Mouse (Mus musculus) heart, postnatal 0 days (tissue): Measurements from ENCODE around the gene Gm10283. TPM values are rescaled to one million over a fixed set of nuclear protein-coding genes. Genes with fewer than 3 reads are reported as not detected.

Source experiments
- ATAC-seq: fragments of 200-750 bp; cut with Nextera tagmentation; 2 replicates; pipeline ENCODE4 v1.8.0; 2017; ENCODE audit warnings: low read depth, moderate number of reproducible peaks, moderate library complexity; ENCODE audit not compliant: insufficient read depth
- DNase-seq: peaks from one replicate; pipeline ENCODE4 v3.0.0-alpha.2; 2016; ENCODE audit warnings: low spot score
- H3K27ac ChIP-seq: fragments of 300-500 bp; sonication (generic); 2 replicates; pipeline ENCODE4 v1.5.1; 2014; ENCODE audit warnings: low read depth, mild to moderate bottlenecking
- H3K27me3 ChIP-seq: fragments of 300-500 bp; sonication (generic); 2 replicates; pipeline ENCODE4 v1.6.1; 2014; ENCODE audit warnings: low read length, mixed read lengths; ENCODE audit not compliant: control insufficient read depth, insufficient read depth
- H3K36me3 ChIP-seq: fragments of 300-500 bp; sonication (generic); replicated peaks from 2 replicates; pipeline ENCODE4 v1.6.1; 2014; ENCODE audit warnings: low read length, mixed read lengths; ENCODE audit not compliant: control insufficient read depth, insufficient read depth
- H3K4me1 ChIP-seq: fragments of 300-500 bp; sonication (generic); 2 replicates; pipeline ENCODE4 v1.6.1; 2014; ENCODE audit warnings: antibody characterized with exemption; ENCODE audit not compliant: control insufficient read depth, insufficient read depth
- H3K4me2 ChIP-seq: fragments of 300-500 bp; sonication (generic); 2 replicates; pipeline ENCODE4 v1.6.1; 2014; ENCODE audit warnings: low read depth, mild to moderate bottlenecking, low read length, moderate library complexity
- H3K4me3 ChIP-seq: fragments of 300-500 bp; sonication (generic); 2 replicates; pipeline ENCODE4 v1.5.1; 2014; ENCODE audit warnings: low read depth, low read length
- H3K9ac ChIP-seq: fragments of 300-500 bp; sonication (generic); replicated peaks from 2 replicates; pipeline ENCODE4 v1.6.1; 2014; ENCODE audit warnings: low read depth, low read length, mixed read lengths
- H3K9me3 ChIP-seq: fragments of 300-500 bp; sonication (generic); replicated peaks from 2 replicates; pipeline ENCODE4 v1.6.1; 2016; ENCODE audit warnings: low read length; ENCODE audit not compliant: control insufficient read depth
- CTCF ChIP-seq: IDR thresholded peaks from 2 replicates; pipeline ENCODE4 v1.5.1; 2016; ENCODE audit warnings: antibody characterized with exemption, control low read depth, low read depth
- EP300 ChIP-seq: IDR thresholded peaks from 2 replicates; pipeline ENCODE4 v1.6.1; 2016; ENCODE audit warnings: antibody characterized with exemption, low read depth
- WGBS: fragments of 180-500 bp; shearing (Covaris S2); extraction: QIAGEN DNeasy Blood & Tissue Kit; methylation state at CpG from one replicate; pipeline ENCODE4 v1.1.7; 2014; 5-methylcytosine and 5-hydroxymethylcytosine counted together
- polyA plus RNA-seq: library from polyadenylated mRNA; unstranded; fragments of >200 nt; fragmentation: Nextera tagmentation; extraction: Ambion mirVana; gene quantifications from 2 replicates; pipeline ENCODE4 v1.2.1, GENCODE M21; 2015
- total RNA-seq: library from RNA; depleted of rRNA; stranded (reverse); fragments of >200 nt; gene quantifications from 2 replicates; pipeline ENCODE4 v1.2.3, GENCODE M21; 2014; ENCODE audit warnings: low replicate concordance

Gm10283 gene
- total and polyA plus RNA-seq, 2 experiments from 2014 or later, result not detected

- Histone ChIP-seq H3K27me3 (no peaks in the 10 kb centered on the region), H3K36me3 (no peaks in the 10 kb centered on the region), H3K4me3 (no peak overlapping the region), H3K9me3 (no peaks in the 10 kb centered on the region), H3K4me1 (no peaks in the 10 kb centered on the region), H3K4me2 (no peak overlapping the region), H3K27ac (no peak overlapping the region), H3K9ac (no peak overlapping the region)
- ATAC-seq, result no peak
- 68% methylated on average over 6 of the region's 6 CpGs for WGBS
- DNase-seq, result no peak
- TF ChIP-seq CTCF, result peak; percentile 40; the same call in 1 of the 2 replicates
- no peak for TF ChIP-seq EP300
Measured at GRCm38 (mm10) chr8:60444989-60445388, 58.0 kb downstream of the Gm10283 start.

GRCm38 (mm10) chr8:60438557-60438956 is 64.4 kb downstream of the Gm10283 start:
- no peaks in the 10 kb centered on the region for H3K4me1 ChIP-seq
- ATAC-seq (no peak), DNase-seq (no peak)
- H3K4me3 ChIP-seq, result no peak overlapping the region
- no peak overlapping the region for H3K4me2 ChIP-seq
- no peaks in the 10 kb centered on the region for H3K36me3 ChIP-seq
- H3K9ac ChIP-seq, result no peak overlapping the region
- no peak for TF ChIP-seq CTCF
- no peak for TF ChIP-seq EP300
- H3K27ac ChIP-seq, result no peak overlapping the region
- H3K27me3 ChIP-seq, result no peaks in the 10 kb centered on the region
- H3K9me3 ChIP-seq, result no peaks in the 10 kb centered on the region
- 60% methylated on average over 3 of the region's 3 CpGs for WGBS

- Histone ChIP-seq H3K9ac (no peak overlapping the region), H3K27me3 (no peaks in the 10 kb centered on the region), H3K4me1 (no peaks in the 10 kb centered on the region), H3K4me2 (no peak overlapping the region), H3K36me3 (no peaks in the 10 kb centered on the region), H3K27ac (no peak overlapping the region), H3K9me3 (no peaks in the 10 kb centered on the region), H3K4me3 (no peak overlapping the region)
- no peak for DNase-seq
- WGBS, result 78% methylated on average over 3 of the region's 3 CpGs
- no peak for TF ChIP-seq EP300
- TF ChIP-seq CTCF, result no peak
- ATAC-seq, result no peak
Measured at GRCm38 (mm10) chr8:60436872-60437271, 66.1 kb downstream of the Gm10283 start.

GRCm38 (mm10) chr8:60432649-60433048 is 70.3 kb downstream of the Gm10283 start:
- TF ChIP-seq EP300 (no peak), CTCF (no peak)
- WGBS, result 88% methylated on average over 5 of the region's 5 CpGs

GRCm38 (mm10) chr8:60406358-60406757 is 96.6 kb downstream of the Gm10283 start:
- no peaks in the 10 kb centered on the region for H3K4me1 ChIP-seq
- H3K4me3 ChIP-seq, result no peak overlapping the region
- no peak for ATAC-seq
- H3K9me3 ChIP-seq, result no peaks in the 10 kb centered on the region
- no peaks in the 10 kb centered on the region for H3K36me3 ChIP-seq
- no peak overlapping the region for H3K4me2 ChIP-seq
- H3K27me3 ChIP-seq, result no peaks in the 10 kb centered on the region
- 67% methylated on average over 8 of the region's 8 CpGs for WGBS
- no peak overlapping the region for H3K9ac ChIP-seq
- no peak overlapping the region for H3K27ac ChIP-seq
- DNase-seq, result no peak
- TF ChIP-seq CTCF (no peak), EP300 (no peak)

More at GRCm38 (mm10) chr8:60432649-60433048, 70.3 kb downstream of the Gm10283 start:
- no peak overlapping the region for H3K9ac ChIP-seq
- no peaks in the 10 kb centered on the region for H3K36me3 ChIP-seq
- H3K4me1 ChIP-seq, result no peaks in the 10 kb centered on the region
- no peaks in the 10 kb centered on the region for H3K27me3 ChIP-seq
- H3K4me2 ChIP-seq, result no peak overlapping the region
- ATAC-seq, result no peak
- H3K9me3 ChIP-seq, result no peaks in the 10 kb centered on the region
- no peak for DNase-seq
- no peak overlapping the region for H3K4me3 ChIP-seq
- H3K27ac ChIP-seq, result no peak overlapping the region

- DNase-seq (peak; percentile 33), ATAC-seq (0 out of 2 replicates have a peak, but pooled peaks have one; percentile 33)
- TF ChIP-seq CTCF (no peak), EP300 (no peak)
- Histone ChIP-seq H3K9ac (no peak overlapping the region), H3K4me3 (no peak overlapping the region), H3K27ac (no peak overlapping the region), H3K9me3 (no peaks in the 10 kb centered on the region), H3K4me1 (no peaks in the 10 kb centered on the region), H3K27me3 (no peaks in the 10 kb centered on the region), H3K36me3 (no peaks in the 10 kb centered on the region), H3K4me2 (no peak overlapping the region)
- WGBS, result 12% methylated on average over 6 of the region's 6 CpGs
Measured at GRCm38 (mm10) chr8:60404994-60405548, 97.9 kb downstream of the Gm10283 start.
